Mouse (Mus musculus) lung, postnatal 4 days (tissue): ENCODE data around the gene Tpcn2.

Experiments
- DNase-seq, 2 experiments: peaks; one replicate each; pipeline ENCODE4 v3.0.0; 2021

The Tpcn2 gene

GRCm38 (mm10) chr7:145239736-145240505, 43.9 kb downstream of the Tpcn2 start:
- peak; percentile 39 to 60 for DNase-seq

DNA sequence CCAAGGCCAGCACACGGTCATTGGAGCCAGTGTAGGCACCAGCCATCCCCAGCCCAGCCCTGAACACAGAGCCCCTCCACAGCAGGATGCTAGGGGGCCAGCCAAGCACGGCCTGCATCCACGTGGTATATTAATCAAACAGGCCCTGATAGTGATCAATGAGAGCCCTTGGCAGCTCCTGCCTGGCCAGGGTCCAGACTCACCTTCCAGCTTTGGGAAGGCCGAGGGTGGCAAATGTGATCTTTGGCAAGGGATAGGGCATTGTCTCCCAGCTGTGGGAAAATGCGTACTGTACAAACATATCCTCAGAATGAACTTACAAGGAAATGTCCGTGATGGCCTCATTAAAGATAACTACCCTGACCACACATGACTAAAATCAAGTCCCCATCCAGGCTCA, 44.7 kb downstream of the Tpcn2 start:
- DNase-seq: peak; percentile 43 to 71

DNA sequence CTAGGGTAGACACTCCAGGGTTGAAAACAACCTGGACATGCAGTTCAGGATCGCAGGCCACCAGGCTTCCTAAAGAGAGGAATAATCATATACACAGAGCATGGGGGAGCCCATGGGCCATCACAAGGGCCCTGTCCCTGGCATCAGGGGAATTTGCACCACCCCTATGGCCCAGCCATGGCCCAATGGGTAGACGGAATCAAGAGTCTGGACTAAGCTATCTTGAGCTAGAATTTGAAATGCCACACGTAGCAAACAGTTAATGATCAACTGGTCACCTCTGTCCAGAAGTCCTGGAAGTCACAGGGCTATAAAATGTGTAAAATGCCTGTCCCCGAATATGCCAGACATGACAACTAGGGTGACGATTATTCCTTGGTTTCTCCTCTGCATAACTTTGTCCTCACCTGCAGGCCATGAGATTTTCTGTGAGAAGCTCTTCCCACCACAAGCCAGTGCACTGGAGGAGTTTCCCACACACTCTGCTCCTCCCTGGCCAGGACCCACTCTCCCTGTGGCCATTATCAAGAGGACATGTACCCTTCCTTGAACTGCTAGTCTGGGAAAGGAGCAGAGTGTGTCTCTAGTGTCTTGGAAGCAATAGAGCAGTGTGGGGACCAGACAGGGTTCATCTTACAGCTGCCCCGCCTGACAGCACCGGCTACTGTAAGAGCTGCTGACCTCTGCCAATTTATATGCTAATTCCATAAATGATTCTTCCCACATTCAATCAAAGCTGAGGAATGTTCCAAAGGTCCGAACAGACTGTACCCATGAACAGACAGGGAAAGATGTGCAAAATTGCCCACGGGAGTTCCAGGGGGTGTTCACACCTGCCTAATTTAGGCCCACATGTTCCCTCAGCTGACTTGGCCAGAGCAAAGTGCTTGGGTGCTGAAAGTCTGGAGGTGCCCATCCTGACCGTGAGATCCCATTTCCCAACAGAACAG, 48.7 kb downstream of the Tpcn2 start:
- DNase-seq: no peak

GRCm38 (mm10) chr7:145231659-145232058, 52.2 kb downstream of the Tpcn2 start:
- DNase-seq: peak; percentile 44 to 78

- DNase-seq: no peak
Measured at GRCm38 (mm10) chr7:145226641-145227040, 57.2 kb downstream of the Tpcn2 start.

GRCm38 (mm10) chr7:145225626-145226025, 58.2 kb downstream of the Tpcn2 start:
- no peak for DNase-seq

DNA sequence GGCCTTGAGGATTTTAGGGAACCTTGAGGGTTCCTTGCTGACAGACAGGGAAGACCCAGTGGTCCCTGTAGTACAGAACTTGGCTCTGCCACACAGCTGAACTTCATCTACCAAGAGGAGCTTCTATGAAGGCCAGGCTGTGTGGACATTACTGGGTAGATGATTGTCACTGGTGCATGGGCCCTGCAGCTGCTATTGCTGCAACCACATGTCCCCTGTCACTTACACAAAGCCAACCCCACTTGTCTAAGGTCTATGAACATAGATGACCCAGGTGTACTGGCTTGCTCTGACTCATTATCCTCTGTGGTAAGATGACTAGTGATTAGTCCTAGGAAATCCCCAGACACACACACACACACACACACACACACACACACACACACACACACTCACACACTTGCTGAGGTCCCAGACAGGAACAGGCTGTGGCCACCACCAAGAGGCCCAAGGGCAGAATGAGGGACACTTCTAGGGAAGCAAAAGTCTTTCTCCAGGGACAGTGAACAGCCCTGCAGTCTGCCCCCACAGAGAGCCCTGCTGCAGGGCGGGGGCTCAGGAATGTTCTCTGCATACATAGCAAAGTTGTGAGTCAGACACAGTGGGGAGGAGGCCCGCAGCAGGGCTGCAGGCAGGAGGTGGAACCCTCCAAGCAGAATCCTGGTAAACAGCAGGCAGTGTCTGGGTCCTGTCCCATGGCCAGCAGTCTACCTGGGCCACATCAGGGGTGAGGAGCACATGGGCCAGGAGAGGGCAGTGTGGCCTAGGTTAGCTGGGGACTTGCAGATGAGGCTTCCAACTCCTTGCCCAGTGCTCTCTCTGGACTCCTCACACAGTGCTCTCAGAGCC, 61.7 kb downstream of the Tpcn2 start:
- DNase-seq: peak; percentile 71 to 88

GRCm38 (mm10) chr7:145221346-145221745, 62.5 kb downstream of the Tpcn2 start:
- DNase-seq: no peak

DNA sequence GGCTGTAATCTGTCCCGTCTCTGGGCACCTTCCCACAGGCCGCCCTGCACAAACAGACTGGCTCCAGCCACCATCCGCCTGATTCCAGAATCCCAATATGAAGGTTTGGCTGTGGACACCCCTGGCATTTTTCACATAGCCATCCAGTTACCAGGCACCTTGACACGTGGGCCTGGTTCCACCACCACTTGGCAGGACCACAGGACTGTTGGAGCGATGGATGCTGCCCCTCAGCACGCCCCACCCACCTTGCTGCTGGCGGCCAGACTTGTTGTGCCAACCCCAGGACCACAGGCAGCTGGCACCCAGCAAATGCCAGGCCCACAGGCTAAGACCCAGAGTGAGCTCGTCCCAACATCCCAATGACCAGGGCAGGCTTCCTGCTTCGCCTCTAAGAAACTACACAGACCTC, 64.4 kb downstream of the Tpcn2 start:
- no peak for DNase-seq

DNA sequence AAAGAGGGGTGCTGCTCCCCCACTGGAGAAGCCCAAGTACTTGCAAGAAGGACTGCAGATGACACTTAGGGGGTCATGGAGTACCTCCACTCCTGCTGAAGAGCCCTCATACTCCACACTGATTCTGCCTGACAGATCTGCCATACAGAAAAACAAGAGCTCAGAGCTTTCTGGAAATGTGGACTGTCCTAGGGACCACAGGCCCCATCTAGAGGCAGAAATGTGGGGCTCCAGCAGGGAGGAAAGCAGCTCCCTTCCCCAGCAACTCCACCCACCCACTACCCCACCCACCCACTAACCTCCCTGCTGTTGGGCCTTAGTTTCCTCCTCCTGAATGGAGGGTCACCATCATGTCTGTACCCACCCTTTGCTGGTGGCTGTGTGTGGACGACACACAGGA, 67.2 kb downstream of the Tpcn2 start:
- DNase-seq: peak in 1 of 2 experiments; percentile 57

GRCm38 (mm10) chr7:145215476-145215875, 68.3 kb downstream of the Tpcn2 start:
- DNase-seq: no peak

- no peak for DNase-seq
Measured at GRCm38 (mm10) chr7:145211680-145212659, 71.8 kb downstream of the Tpcn2 start.

GRCm38 (mm10) chr7:145210477-145211070, 73.2 kb downstream of the Tpcn2 start:
- DNase-seq: no peak

DNA sequence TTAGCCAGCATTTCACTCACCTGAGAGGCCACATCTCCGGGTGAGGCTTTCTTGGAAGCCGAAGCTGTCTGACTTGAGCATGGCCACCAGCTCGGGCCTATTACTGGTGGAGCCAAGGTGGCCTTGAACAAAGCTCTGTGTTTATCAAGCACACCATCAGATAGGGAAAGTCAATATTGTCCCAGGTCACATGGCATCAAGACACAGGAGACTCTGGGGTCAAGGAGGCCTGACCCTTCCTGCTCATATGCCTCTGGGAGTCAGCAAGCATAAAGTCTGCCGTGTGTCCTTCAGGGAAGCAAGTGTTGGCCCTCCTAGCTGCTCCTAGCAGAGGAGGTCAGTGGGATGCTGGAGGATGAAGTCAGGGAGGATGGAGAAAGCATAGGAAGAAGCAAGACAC, 75.8 kb downstream of the Tpcn2 start, which contains the start of gene 1810010D01Rik:
Gene 1810010D01Rik (minus strand): TSS at position 114 of the 400 bp plus-strand sequence.
- DNase-seq: no peak

GRCm38 (mm10) chr7:145206801-145207200, 77.0 kb downstream of the Tpcn2 start:
- no peak for DNase-seq

DNA sequence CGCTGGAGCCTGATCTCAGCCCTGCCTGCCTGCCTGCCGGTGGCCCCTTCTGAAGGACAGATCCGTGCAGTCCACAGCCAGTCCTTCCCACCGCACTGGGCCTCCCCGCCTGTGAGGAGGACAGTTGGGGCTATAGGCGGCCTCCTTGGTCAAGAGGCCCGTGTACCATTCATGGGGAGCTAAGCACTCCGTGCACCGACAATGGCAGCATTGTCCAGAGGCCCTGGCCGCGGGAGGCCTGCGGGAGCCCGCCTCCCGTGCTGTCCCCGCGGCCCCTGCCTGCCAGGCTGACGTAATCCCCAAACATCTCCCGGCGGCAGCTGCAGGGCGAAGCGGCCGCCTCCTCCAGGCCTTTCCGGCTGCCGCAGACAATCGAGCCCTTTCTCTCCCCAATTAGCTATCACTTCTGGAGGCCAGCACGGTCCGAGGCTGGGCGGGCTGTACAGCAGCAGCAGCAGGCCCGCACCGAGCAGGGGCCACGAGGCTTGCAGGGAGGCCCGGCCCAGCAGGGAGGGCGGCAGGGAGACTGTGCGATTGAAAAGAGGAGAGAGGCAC, 77.7 kb downstream of the Tpcn2 start:
- peak; percentile 82 to 89 for DNase-seq

- no peak for DNase-seq
Measured at GRCm38 (mm10) chr7:145205363-145205902, 78.4 kb downstream of the Tpcn2 start.

GRCm38 (mm10) chr7:145199711-145200110, 84.1 kb downstream of the Tpcn2 start:
- no peak for DNase-seq

- DNase-seq: peak; percentile 31 to 77
Measured at GRCm38 (mm10) chr7:145198223-145198714, 85.5 kb downstream of the Tpcn2 start.

DNA sequence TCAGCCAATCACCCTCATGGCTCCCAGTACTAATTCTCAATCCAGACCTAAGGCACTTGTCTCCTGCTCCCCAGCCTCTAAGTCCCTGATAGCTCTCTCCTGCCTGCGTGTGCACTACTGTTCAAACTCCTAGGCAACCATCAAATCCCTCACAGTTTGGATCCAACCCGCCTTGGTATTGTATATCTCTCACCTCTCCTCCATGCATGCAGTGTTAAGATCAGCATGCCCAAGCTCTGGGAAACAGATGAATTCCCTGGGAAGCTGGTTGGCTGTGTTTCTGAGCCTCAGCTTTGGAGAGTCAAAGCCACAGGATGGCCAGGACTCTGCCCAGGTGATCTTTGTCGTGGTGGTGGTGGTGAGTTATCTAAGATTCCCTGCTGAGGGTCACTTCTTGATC, 86.1 kb downstream of the Tpcn2 start:
- DNase-seq: no peak
